Mouse (Mus musculus): ENCODE measurements at regions not wholly inside any gene's neighbourhood (a gene's known extent, or its start where the extent isn't known, plus 50 kb on each side); places are given as distances from the start of the nearest gene placed in this dataset.

DNA sequence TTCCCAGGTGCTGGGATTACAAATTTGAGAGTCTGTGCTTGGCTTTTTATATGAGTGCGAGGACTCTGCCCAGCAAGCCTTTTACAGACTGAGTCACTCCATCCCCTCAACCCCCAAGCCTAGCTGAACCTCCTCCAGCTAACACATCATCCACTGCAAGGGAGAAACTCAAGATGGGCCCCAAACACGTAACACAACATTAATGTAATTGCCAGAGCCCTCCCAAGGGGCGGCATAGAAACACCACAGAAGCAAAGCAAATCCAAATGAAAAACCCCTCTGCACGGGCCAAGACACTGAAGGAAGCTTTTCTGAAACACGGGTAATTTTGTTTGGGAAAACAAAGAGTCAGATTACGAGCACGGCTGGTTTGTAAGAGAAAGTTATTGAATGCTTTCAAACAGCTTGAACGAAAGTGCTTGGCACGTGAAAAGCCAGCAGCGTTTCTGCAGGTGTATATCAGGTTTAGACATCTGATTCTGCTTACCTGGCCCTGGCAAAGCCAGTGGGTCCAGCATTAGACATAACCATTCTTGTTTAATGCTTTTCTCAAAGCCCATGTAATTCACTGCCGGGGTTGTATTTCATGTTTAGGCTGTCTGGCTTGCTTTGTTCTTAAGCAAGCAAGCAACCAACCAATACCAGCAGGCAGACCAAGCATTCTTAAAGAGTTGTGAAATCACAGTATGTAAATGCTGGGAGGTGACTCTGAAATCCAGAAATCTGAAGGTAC lies 132.8 kb downstream of the Ets2 start:
- no peak for ATAC-seq (ENCODE audit: low FRiP score, low read depth)
- Histone ChIP-seq H3K9ac (no peak overlapping the region), H3K27ac (no peak overlapping the region), H3K27me3 (replicated peaks) (no peaks in the 10 kb centered on the region), H3K4me1 (peaks cover 18% of the 10 kb centered on the region), H3K36me3 (no peaks in the 10 kb centered on the region), H3K9me3 (no peaks in the 10 kb centered on the region), H3K4me3 (no peak overlapping the region), H3K4me2 (replicated peaks) (no peak overlapping the region)
- 52% methylated on average over 11 of the region's 11 CpGs for WGBS

DNA sequence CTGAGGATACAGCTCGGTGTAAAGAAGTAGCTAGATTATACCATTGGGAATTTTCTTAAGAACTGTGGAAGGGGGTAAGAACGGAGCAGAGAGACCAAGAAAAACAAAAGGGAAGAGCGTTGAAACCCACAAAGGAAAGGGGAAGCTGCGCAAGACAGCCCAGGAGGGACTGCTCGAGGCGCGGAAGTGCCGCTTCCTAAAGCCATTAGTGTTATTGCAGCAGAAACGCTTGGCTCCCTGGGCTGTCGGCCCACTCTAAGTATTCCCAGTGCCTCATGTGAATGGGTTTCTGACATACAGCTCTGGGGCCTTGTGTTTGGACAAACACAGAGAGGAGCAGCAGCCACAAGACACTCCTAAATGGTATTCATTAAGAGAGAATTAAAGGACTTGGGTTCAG lies 131.6 kb downstream of the Ets2 start:
- Histone ChIP-seq H3K9ac (no peak overlapping the region), H3K4me2 (replicated peaks) (no peak overlapping the region), H3K4me3 (no peak overlapping the region), H3K27me3 (replicated peaks) (no peaks in the 10 kb centered on the region), H3K36me3 (no peaks in the 10 kb centered on the region), H3K4me1 (peaks cover 18% of the 10 kb centered on the region), H3K27ac (no peak overlapping the region), H3K9me3 (no peaks in the 10 kb centered on the region)
- WGBS = 57% methylated on average over 10 of the region's 10 CpGs
- ATAC-seq (ENCODE audit: low FRiP score, low read depth) = no peak

DNA sequence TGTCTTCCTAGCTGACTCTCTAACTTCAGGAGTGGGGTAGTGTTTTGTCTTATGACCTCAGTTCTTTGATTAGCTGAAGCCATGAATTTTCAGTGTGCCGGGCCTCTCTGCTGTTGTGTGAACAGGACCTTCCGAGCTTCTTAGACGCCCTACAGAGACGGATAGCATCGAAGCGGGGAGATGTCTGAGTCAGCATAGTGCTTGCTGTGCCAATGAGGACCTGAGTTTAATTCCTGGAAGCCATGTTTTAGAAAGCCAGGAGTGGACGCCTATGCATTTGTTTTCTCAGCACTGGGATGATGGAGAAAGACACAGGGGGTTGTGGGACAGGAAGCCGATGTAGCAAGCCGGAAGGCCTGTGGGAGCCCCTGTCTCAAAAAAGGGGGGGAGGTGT lies 130.5 kb downstream of the Ets2 start:
- Histone ChIP-seq H3K9me3 (no peaks in the 10 kb centered on the region), H3K9ac (no peak overlapping the region), H3K4me1 (peaks cover 18% of the 10 kb centered on the region), H3K27me3 (replicated peaks) (no peaks in the 10 kb centered on the region), H3K4me3 (no peak overlapping the region), H3K36me3 (no peaks in the 10 kb centered on the region), H3K4me2 (replicated peaks) (no peak overlapping the region), H3K27ac (no peak overlapping the region)
- peak; percentile 27; the same call in 1 of the 2 replicates for ATAC-seq (ENCODE audit: low FRiP score, low read depth)
- WGBS = 48% methylated on average over 9 of the region's 9 CpGs

DNA sequence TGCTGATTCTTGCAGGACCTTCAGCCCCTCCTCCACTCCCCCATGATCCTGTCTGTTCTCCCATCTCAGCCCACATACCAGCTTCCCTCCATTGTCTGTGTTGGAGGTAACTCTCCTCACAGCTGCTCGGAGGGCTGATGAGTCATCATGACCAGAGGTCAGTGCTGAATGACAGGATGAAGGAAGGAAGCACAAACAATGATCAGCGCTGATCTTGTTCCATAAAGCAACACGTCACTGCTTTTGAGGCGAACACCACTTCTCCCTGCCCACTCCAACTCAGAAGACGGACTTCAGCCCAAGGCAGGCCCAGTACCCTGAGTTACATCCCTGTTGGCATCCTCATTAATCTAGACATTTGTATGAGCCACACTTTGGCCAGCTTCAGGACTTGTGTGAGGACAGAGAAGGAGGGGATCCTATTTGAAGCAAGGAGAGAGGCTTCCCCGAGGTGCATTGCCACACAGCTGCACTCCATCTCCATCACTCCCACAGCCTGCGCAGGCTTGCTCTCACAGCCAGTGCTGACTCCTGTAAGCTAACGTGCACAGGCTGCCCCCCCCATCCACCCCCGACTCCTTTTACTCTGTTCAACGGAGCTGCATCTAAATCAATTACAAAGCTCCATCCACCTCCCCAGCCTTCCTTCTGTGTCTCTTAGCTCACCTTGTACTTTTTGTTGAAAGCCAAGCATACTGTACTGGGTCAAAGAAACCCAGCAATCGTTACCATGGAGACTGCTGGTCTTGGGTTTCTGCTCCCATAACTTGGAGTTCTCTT lies 129.9 kb downstream of the Ets2 start:
- H3K27ac ChIP-seq = no peak overlapping the region
- peaks cover 18% of the 10 kb centered on the region for H3K4me1 ChIP-seq
- no peaks in the 10 kb centered on the region for H3K9me3 ChIP-seq
- H3K27me3 ChIP-seq (replicated peaks) = no peaks in the 10 kb centered on the region
- no peak overlapping the region for H3K4me3 ChIP-seq
- ATAC-seq (ENCODE audit: low FRiP score, low read depth) = peak; percentile 65; the same call in 1 of the 2 replicates
- H3K36me3 ChIP-seq = no peaks in the 10 kb centered on the region
- WGBS = 47% methylated on average over 11 of the region's 11 CpGs
- H3K9ac ChIP-seq = no peak overlapping the region
- H3K4me2 ChIP-seq (replicated peaks) = no peak overlapping the region

DNA sequence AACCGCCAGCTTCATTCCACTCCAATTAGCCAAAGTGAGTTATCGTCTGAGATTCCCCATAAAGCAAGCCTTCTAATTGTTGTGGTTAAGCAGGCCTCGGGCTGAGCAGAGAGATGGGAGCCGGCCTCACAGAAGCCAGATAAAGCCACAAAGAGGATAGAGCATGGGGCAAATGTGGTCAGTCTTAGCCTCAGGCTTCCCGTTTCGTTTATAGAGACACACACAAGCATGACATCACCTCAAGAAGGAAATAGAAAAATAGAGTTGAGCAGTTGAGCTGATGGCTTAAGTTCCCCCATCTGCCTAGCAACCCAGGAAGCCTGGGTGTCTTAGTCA lies 125.5 kb downstream of the Ets2 start:
- no peaks in the 10 kb centered on the region for H3K9me3 ChIP-seq
- peaks cover 29% of the 10 kb centered on the region for H3K4me1 ChIP-seq
- H3K4me2 ChIP-seq (replicated peaks) = no peak overlapping the region
- ATAC-seq (ENCODE audit: low FRiP score, low read depth) = no peak
- H3K36me3 ChIP-seq = no peaks in the 10 kb centered on the region
- no peak overlapping the region for H3K27ac ChIP-seq
- no peak overlapping the region for H3K9ac ChIP-seq
- H3K27me3 ChIP-seq (replicated peaks) = no peaks in the 10 kb centered on the region
- no peak overlapping the region for H3K4me3 ChIP-seq
- 83% methylated on average over 6 of the region's 6 CpGs for WGBS

DNA sequence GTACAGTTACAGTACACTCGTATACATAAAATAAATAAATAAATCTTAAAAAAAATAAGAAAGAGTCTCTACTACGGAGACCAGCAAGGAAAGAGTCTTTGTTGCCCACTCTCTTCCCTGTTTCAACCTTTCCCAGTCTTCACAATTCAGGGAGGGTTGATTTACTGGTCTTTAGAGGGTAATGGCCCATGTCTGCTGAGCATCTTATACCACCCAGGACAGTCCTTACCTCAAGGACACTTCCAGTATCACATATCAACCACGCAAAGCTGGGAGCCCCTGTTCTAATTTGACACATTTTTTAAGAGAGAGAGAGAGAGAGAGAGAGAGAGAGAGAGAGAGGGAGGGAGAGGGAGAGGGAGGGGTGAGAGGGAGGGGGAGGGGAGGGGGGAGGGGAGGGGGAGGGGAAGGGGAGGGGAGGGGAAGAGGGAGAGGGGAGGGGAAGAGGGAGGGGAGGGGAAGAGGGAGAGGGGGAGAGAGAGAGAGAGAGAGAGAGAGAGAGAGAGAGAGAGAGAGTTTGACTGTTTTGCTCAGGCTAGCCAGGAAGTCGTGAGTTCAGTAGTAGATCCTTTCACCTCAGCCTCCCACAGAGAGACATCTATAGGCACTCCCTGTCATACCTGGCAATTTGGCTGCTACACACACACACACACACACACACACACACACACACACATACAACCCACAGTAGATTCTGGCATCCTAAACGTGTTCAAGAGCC lies 125.0 kb downstream of the Ets2 start:
- no peak overlapping the region for H3K9ac ChIP-seq
- peaks cover 24% of the 10 kb centered on the region for H3K4me1 ChIP-seq
- H3K27ac ChIP-seq = no peak overlapping the region
- WGBS = 86% methylated on average over 4 of the region's 5 CpGs
- ATAC-seq (ENCODE audit: low FRiP score, low read depth) = no peak
- H3K4me2 ChIP-seq (replicated peaks) = no peak overlapping the region
- H3K27me3 ChIP-seq (replicated peaks) = no peaks in the 10 kb centered on the region
- H3K9me3 ChIP-seq = no peaks in the 10 kb centered on the region
- no peaks in the 10 kb centered on the region for H3K36me3 ChIP-seq
- H3K4me3 ChIP-seq = no peak overlapping the region

DNA sequence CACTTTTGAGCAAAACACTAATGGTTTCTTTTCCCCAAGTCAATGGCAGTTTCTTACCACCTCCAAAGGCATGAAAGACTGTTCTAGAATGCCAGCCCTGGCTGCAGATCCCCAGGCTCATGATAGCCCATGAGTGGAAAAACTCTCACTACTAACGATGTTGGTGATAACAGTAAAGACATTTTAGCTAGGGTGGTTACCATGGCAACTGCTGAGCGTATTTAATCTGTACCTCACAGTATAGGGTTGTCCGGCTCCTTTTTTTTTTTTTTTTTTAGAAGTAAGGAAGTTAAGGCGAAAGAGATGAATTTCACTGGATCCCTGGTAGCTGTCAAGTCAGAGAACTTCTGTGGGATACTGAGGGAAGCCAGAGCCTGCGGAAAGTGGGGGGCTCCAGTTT lies 123.8 kb downstream of the Ets2 start:
- ATAC-seq (ENCODE audit: low FRiP score, low read depth) = no peak
- peaks cover 17% of the 10 kb centered on the region; the same call in 1 of the 2 replicates for H3K4me1 ChIP-seq
- no peak overlapping the region for H3K4me2 ChIP-seq (replicated peaks)
- WGBS = 56% methylated on average over 5 of the region's 5 CpGs
- no peak overlapping the region for H3K27ac ChIP-seq
- no peak overlapping the region for H3K4me3 ChIP-seq
- no peaks in the 10 kb centered on the region for H3K9me3 ChIP-seq
- H3K36me3 ChIP-seq = no peaks in the 10 kb centered on the region
- no peak overlapping the region for H3K9ac ChIP-seq
- H3K27me3 ChIP-seq (replicated peaks) = no peaks in the 10 kb centered on the region

DNA sequence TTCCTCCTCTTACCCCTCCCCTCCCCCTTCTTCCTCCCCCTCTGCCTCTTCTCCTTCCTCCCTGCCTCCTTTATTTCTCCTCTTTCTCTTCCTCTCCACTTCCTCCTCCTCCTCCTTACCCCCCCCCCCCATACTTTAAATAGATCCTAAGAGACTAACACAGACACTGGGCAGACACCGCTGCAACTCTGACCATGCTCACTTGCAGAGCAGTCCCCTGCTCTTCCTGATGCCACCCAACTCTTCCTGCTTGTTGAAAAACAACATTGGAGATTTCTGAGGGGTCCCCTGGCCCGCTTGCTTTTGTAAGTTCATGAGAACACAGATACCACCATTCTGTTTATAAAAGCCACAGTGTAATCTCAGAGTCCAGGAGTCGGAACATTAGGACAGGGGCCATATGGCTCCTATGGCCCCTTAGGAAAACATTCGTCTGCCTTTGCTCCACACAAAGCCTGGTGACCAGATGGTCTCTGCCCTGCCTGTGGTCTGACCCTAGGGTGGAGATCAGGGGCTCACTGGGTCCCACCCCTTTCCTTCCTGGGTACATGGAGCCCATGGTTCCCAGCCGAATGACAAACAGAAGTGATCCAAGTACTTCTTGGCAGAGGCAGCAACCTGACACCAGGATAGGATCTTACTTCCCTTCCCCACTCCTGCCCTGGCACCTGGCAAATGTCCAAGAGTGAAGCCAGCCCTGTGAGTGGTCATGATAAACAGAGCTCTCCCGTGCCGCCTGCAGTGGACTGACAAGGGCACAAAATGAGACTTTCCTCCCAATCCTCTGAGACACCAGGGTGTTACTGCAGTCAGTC lies 123.1 kb downstream of the Ets2 start:
- Histone ChIP-seq H3K9me3 (no peaks in the 10 kb centered on the region), H3K4me2 (replicated peaks) (0 out of 2 replicates have a peak overlapping the region, but pooled peaks have one; percentile 14), H3K4me3 (no peak overlapping the region), H3K27ac (no peak overlapping the region), H3K27me3 (replicated peaks) (no peaks in the 10 kb centered on the region), H3K4me1 (peaks cover 17% of the 10 kb centered on the region; the same call in 1 of the 2 replicates), H3K9ac (no peak overlapping the region), H3K36me3 (no peaks in the 10 kb centered on the region)
- 38% methylated on average over 7 of the region's 7 CpGs for WGBS
- peak; percentile 50; the same call in 1 of the 2 replicates for ATAC-seq (ENCODE audit: low FRiP score, low read depth)

DNA sequence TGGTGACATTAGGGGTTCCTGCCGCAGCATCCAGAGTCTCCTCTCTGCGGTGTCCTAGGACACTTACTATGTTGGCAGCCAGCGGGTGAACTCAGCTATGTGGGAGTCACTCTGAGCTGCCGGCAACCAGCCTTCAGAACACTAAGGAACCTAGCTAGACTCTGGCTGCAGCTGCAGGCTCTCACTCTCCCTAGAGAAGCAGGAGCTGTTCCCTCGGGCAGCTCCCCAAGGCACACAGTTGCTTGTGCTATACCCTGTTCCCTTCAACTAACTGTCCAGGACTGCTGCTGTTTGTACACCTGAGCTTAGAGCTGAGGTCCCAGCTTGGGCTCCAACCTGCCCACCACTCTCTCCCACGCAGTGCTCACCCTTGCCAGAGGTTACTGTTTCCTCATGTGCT lies 121.9 kb downstream of the Ets2 start:
- H3K9ac ChIP-seq = no peak overlapping the region
- H3K36me3 ChIP-seq = no peaks in the 10 kb centered on the region
- H3K4me2 ChIP-seq (replicated peaks) = no peak overlapping the region
- H3K4me3 ChIP-seq = no peak overlapping the region
- peaks cover 17% of the 10 kb centered on the region; the same call in 1 of the 2 replicates for H3K4me1 ChIP-seq
- WGBS = 59% methylated on average over 6 of the region's 6 CpGs
- no peaks in the 10 kb centered on the region for H3K27me3 ChIP-seq (replicated peaks)
- ATAC-seq (ENCODE audit: low FRiP score, low read depth) = no peak
- no peak overlapping the region for H3K27ac ChIP-seq
- H3K9me3 ChIP-seq = no peaks in the 10 kb centered on the region

DNA sequence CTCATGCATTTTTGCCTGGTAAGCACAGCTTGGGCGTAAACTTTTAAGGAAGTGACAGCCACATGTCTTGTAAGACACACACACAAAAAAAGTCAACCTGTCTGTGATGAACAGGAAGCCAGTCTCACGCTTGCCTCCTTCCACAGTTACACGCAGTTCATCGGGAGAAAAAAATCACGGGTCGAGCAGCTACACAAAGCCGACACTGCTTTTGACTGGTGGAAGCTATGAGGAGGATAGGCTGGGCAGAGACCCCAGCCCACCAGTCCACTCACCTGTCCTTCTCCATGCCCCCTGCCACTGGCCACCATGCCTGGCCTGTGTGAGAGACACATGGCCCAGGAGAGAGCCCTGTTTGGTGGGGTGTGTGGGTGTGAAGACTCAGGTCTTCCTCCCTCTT lies 119.2 kb downstream of the Ets2 start:
- H3K4me2 ChIP-seq (replicated peaks) = no peak overlapping the region
- no peaks in the 10 kb centered on the region for H3K36me3 ChIP-seq
- no peak for ATAC-seq (ENCODE audit: low FRiP score, low read depth)
- no peaks in the 10 kb centered on the region for H3K27me3 ChIP-seq (replicated peaks)
- 0 out of 2 replicates have a peak, but pooled peaks cover 3% of the 10 kb centered on the region for H3K9me3 ChIP-seq
- peaks cover 17% of the 10 kb centered on the region; the same call in 1 of the 2 replicates for H3K4me1 ChIP-seq
- H3K27ac ChIP-seq = no peak overlapping the region
- no peak overlapping the region for H3K4me3 ChIP-seq
- no peak overlapping the region for H3K9ac ChIP-seq
- 97% methylated on average over 7 of the region's 7 CpGs for WGBS

DNA sequence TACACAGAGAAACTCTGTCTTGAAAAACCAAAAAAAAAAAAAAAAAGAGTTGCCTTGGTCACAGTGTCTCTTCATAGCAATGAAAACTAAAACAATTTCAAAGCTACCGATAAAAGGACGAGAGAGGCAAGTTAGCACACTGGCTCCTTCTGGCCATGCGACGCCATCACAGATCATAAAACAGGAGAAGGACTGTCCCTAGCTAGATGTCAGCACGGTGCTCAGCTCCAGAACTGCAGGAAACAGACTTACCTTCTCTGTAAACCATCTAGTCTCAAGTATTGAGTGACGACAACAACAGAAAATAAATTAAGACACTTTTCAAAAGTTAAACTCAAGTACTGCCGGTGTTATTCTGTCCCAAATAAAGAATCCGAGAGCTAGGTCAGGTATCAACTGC lies 118.7 kb downstream of the Ets2 start:
- H3K9ac ChIP-seq = no peak overlapping the region
- no peaks in the 10 kb centered on the region for H3K27me3 ChIP-seq (replicated peaks)
- no peaks in the 10 kb centered on the region for H3K36me3 ChIP-seq
- H3K27ac ChIP-seq = no peak overlapping the region
- no peak overlapping the region for H3K4me2 ChIP-seq (replicated peaks)
- 88% methylated on average over 8 of the region's 8 CpGs for WGBS
- no peak overlapping the region for H3K4me3 ChIP-seq
- 0 out of 2 replicates have a peak, but pooled peaks cover 3% of the 10 kb centered on the region for H3K9me3 ChIP-seq
- no peak for ATAC-seq (ENCODE audit: low FRiP score, low read depth)
- peaks cover 16% of the 10 kb centered on the region; the same call in 1 of the 2 replicates for H3K4me1 ChIP-seq
